Mouse (Mus musculus) embryonic facial prominence, embryonic 10.5 days (tissue): Measurements from ENCODE around the gene Rpl39. TPM values are rescaled to one million over a fixed set of nuclear protein-coding genes. Genes with fewer than 3 reads are reported as not detected.
A peak's percentile ranks its signal among the peaks of the same experiment; 100 is the strongest.

Experiments used
- DNase-seq: peaks from one replicate; pipeline ENCODE4 v3.0.0-alpha.2; 2017; ENCODE audit warnings: low spot score
- H3K27ac ChIP-seq: fragments of 300-500 bp; sonication (generic); replicated peaks from 2 replicates; pipeline ENCODE4 v1.5.1; 2016; ENCODE audit warnings: mild to moderate bottlenecking
- H3K27me3 ChIP-seq: fragments of 300-500 bp; sonication (generic); replicated peaks from 2 replicates; pipeline ENCODE4 v1.6.1; 2016; ENCODE audit warnings: low read depth, mild to moderate bottlenecking; ENCODE audit not compliant: poor library complexity, severe bottlenecking
- H3K36me3 ChIP-seq: fragments of 300-500 bp; sonication (generic); replicated peaks from 2 replicates; pipeline ENCODE4 v1.6.1; 2016; ENCODE audit warnings: mild to moderate bottlenecking, moderate library complexity
- H3K4me1 ChIP-seq: fragments of 300-500 bp; sonication (generic); 2 replicates; pipeline ENCODE4 v1.6.1; 2016
- H3K4me3 ChIP-seq: fragments of 300-500 bp; sonication (generic); 2 replicates; pipeline ENCODE4 v1.5.1; 2016; ENCODE audit warnings: mild to moderate bottlenecking, moderate library complexity
- H3K9me3 ChIP-seq: fragments of 300-500 bp; sonication (generic); 2 replicates; pipeline ENCODE4 v1.6.1; 2016; ENCODE audit warnings: mild to moderate bottlenecking
- WGBS: fragments of 180-500 bp; shearing (Covaris S2); methylation state at CpG from one replicate; pipeline ENCODE4 v1.1.7; 2016; 5-methylcytosine and 5-hydroxymethylcytosine counted together
- polyA plus RNA-seq: library from polyadenylated mRNA; unstranded; fragments of >200 nt; fragmentation: Nextera tagmentation; extraction: Ambion mirVana; gene quantifications from 2 replicates; pipeline ENCODE4 v1.2.1, GENCODE M21; 2016

The Rpl39 gene
- polyA plus RNA-seq, 1 experiment from 2014 or later: 474 TPM

DNA sequence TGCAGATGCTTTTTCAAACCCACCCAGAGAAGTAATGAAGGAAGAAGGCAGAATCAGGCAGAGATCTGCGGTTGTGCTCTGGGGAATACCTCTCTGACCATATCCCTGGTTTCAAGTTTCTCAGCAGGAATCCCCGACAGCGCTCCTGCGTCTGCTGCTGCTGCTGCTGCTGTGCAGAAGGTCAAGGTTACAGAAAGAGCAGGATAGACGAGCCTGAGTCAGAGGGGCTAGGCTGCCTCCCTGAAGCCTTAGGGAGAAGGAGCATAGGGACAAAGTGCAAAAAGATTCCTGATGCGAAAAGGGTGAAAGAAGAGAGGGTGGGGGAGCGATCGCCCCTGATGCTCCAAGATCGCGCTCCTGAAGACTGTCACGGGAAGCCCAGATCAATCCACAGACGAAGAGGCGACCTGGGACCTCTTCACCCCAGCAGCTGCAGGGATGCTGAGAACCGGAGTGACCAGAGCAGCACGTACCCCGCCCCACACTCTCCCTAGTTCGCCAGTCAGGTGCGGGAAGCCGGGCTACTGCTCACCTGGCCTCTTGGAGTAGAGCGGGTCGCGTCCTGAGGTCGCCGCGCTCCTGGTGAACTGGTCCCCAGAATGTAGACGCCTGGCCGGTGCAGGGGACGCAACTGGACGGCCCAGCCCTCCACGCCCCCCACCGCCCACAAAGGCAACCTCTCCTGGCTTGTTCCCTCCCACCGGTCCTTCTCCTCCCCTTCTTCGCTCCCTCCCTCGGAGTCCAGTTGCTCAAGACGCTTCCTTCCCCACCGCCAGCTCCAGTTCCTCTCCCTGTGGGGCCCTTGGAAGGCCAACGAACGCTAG lies 36.9 kb downstream of the Rpl39 start, which contains the start of gene Sowahd:
Gene Sowahd (plus strand): TSS at position 780 of the 824 bp plus-strand sequence.
- no peaks in the 10 kb centered on the region for H3K36me3 ChIP-seq
- peaks cover 16% of the 10 kb centered on the region for H3K4me1 ChIP-seq
- WGBS: 14% methylated on average over 38 of the region's 38 CpGs
- peaks cover 87% of the 10 kb centered on the region for H3K27me3 ChIP-seq
- no peak within 1 kb of the TSS for H3K27ac ChIP-seq
- DNase-seq: peak; percentile 39
- H3K9me3 ChIP-seq: 0 out of 2 replicates have a peak, but pooled peaks cover 3% of the 10 kb centered on the region
- H3K4me3 ChIP-seq: peak within 1 kb of the TSS; percentile 51

DNA sequence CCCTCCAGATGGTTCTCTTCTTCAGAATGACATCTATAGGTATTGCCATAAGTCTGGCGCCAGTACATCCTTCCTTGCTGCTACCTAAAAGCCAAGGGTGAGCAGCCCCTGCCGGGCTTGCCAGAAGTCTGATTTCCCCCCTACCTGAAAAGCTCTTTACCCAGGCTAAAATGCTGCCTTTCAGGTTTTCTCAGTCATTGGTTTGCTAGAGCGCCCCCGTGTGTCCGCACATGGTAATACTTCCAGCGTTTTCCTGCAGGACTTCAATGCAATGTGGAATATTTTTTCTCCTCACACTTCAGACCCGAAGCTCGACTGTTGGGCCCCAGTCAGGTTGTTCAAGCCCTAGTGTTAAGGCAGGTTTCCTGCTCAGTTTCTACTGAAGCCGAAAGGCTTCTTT lies 42.5 kb downstream of the Rpl39 start:
- Histone ChIP-seq H3K4me1 (no peaks in the 10 kb centered on the region), H3K4me3 (no peak overlapping the region), H3K9me3 (no peaks in the 10 kb centered on the region), H3K27ac (no peak overlapping the region), H3K27me3 (peaks cover 31% of the 10 kb centered on the region), H3K36me3 (no peaks in the 10 kb centered on the region)
- WGBS: 24% methylated on average over 9 of the region's 9 CpGs
- peak; percentile 64 for DNase-seq

Other genes with a start within 250 kb of the Rpl39 start
- 126 and 130 TPM in 2 replicates for gene Ube2a, start 211.5 kb downstream of the Rpl39 start, polyA plus RNA-seq
- 34.1 and 35.4 TPM in 2 replicates for gene C330007P06Rik, start 211.3 kb downstream of the Rpl39 start, polyA plus RNA-seq
- gene Nkrf, start 182.5 kb downstream of the Rpl39 start, polyA plus RNA-seq: 2.4 and 2.5 TPM in 2 replicates
- gene Sept6, start 93.6 kb downstream of the Rpl39 start, polyA plus RNA-seq: 37.5 and 40.5 TPM in 2 replicates
- gene Sowahd, start 36.6 kb downstream of the Rpl39 start, polyA plus RNA-seq: not detected in 2 replicates
- gene Upf3b, start 24.9 kb upstream of the Rpl39 start, polyA plus RNA-seq: 17.2 and 19.0 TPM in 2 replicates
- gene Nkap, start 41.4 kb upstream of the Rpl39 start, polyA plus RNA-seq: 17.2 and 18.3 TPM in 2 replicates
- gene Akap14, start 83.4 kb upstream of the Rpl39 start, polyA plus RNA-seq: 0.14 TPM in 1 of 2 replicates, not detected in the other
- 365 and 368 TPM in 2 replicates for gene Ndufa1, start 105.8 kb upstream of the Rpl39 start, polyA plus RNA-seq
- 11.3 and 11.8 TPM in 2 replicates for gene Rnf113a1, start 105.8 kb upstream of the Rpl39 start, polyA plus RNA-seq
- not detected in 2 replicates for gene Gm9, start 125.6 kb upstream of the Rpl39 start, polyA plus RNA-seq
- gene Rhox1, start 136.9 kb upstream of the Rpl39 start, polyA plus RNA-seq: not detected in 2 replicates
- not detected in 2 replicates for gene Rhox2a, start 159.6 kb upstream of the Rpl39 start, polyA plus RNA-seq
- not detected in 2 replicates for gene Rhox3a, start 164.5 kb upstream of the Rpl39 start, polyA plus RNA-seq
- not detected in 2 replicates for gene Rhox4a, start 179.9 kb upstream of the Rpl39 start, polyA plus RNA-seq